Mouse (Mus musculus) inflammation-experienced regulatory T-cells, adult 6 months (primary cell): ENCODE results near the gene Olfr282. TPM values are rescaled to one million over a fixed set of nuclear protein-coding genes. Genes with fewer than 3 reads are reported as not detected.

Experiments
- ATAC-seq: one replicate; pipeline ENCODE4 v1.8.0; 2017
- polyA plus RNA-seq, 3 experiments: library from polyadenylated mRNA; unstranded; fragments of 100-300 nt; shearing (Covaris generic); gene quantifications; one replicate each; pipeline ENCODE4 v1.2.1; 2017

Olfr282 gene
- polyA plus RNA-seq, 3 experiments from 2014 or later = not detected

- no peak for ATAC-seq
Observed at GRCm38 (mm10) chr15:98476281-98476680, 45.3 kb downstream of the Olfr282 start.

GRCm38 (mm10) chr15:98479568-98480102 lies 48.6 kb downstream of the Olfr282 start:
- no peak for ATAC-seq

- ATAC-seq = no peak
Observed at GRCm38 (mm10) chr15:98482701-98483100, 51.7 kb downstream of the Olfr282 start, which contains the start of gene Lalba. Gene Lalba, minus strand, starts transcription at chr15:98482721.

DNA sequence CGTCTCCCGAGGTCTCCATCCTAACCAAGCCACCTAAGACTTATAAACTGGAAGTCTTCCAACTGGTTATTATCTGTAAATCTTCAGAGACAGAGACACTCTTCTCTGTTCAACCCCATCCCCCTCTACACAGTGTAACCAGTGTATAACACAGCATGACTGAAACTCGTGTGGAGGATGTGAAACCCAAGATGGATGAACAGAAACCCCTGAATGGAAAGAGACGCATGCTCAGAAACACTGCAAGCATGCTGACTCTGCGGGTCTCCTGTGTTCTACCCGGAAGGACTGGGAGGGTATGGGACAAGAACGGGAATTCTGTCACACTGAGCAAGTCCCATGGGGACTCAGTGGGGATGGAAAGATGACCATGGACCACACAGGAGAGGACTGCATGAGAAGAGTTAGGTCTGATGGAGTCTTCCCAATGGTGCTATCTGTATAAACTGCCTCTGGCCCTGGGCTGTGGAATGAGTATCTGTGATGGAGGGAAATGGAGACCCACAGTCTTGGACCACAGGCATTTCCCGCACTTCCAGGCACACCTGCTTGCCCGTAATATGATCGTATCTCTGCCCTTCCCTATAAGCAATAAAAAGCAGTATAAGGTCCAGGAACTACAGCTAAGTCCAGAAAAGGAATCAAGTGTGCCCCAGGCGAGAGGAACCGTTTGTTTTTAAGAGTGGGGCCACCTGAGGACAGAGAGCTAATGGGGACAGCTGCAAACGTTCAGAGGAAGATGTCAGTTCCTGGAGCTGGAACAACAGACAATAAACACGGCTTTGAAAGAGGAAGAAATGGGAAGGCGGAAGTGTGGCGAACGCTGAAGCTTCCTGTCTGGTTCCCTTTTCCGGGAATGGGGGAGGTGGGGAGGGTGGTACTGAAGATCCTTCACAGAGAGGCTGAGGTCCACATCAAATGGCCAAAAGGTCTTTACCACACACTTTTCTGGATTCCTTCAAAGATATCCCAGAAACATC lies 53.2 kb downstream of the Olfr282 start:
- no peak for ATAC-seq

DNA sequence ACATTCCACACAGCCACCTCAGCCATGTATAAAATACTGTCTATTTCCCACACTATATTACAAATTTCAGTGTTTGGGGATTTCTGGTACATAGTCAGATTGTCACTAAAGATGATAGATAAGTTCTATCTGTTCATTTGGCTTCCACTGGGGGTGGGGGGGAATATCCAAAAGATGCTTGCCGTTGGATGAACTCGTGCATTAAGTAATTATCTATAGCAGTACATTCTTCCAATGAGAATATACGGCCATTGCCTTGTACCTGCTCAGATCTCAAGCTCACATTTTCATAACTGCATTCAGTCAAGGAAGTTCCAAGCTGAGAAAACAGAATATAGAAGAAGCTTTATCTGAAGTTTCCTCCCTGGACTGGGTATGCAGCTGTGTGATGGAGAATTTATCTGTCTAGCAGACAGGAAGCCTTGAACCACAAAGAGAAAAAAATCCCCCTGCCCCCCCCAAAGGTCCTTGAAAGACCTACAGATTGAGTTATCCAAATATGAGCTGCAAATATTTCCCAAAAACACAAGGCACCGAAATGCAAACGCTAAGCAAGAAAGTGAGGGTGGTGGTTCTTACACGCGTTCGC lies 55.5 kb downstream of the Olfr282 start:
- no peak for ATAC-seq

Other genes starting within 250 kb of the Olfr282 start
- not detected for gene Olfr288, start 235.7 kb upstream of the Olfr282 start, polyA plus RNA-seq
- not detected for gene Gm44579, start 210.2 kb upstream of the Olfr282 start, polyA plus RNA-seq
- not detected for gene Olfr287, start 210.2 kb upstream of the Olfr282 start, polyA plus RNA-seq
- gene Olfr286, start 196.8 kb upstream of the Olfr282 start, polyA plus RNA-seq = not detected
- gene H1fnt, start 173.9 kb upstream of the Olfr282 start, polyA plus RNA-seq = not detected
- gene Zfp641, start 135.1 kb upstream of the Olfr282 start, polyA plus RNA-seq = not detected
- not detected for gene Olfr285, start 113.9 kb upstream of the Olfr282 start, polyA plus RNA-seq
- gene Olfr284, start 90.2 kb upstream of the Olfr282 start, polyA plus RNA-seq = not detected
- gene Olfr283, start 50.3 kb upstream of the Olfr282 start, polyA plus RNA-seq = not detected
- gene Olfr281, start 21.4 kb downstream of the Olfr282 start, polyA plus RNA-seq = not detected
- gene OR5BS1P, start 38.7 kb downstream of the Olfr282 start, polyA plus RNA-seq = not detected
- gene Lalba, start 51.5 kb downstream of the Olfr282 start, polyA plus RNA-seq = not detected
- gene Olfr279, start 61.2 kb downstream of the Olfr282 start, polyA plus RNA-seq = under 1 TPM in 2 of 3 experiments, not detected in 1; 0.06 to 0.07 TPM
- gene Kansl2, start 103.0 kb downstream of the Olfr282 start, polyA plus RNA-seq = 10 to 100 TPM; 29.4 to 33.1 (median 32.4) TPM
- gene Ccnt1, start 139.7 kb downstream of the Olfr282 start, polyA plus RNA-seq = 10 to 100 TPM; 69.3 to 99.2 (median 86.3) TPM
- not detected for gene 4930415O20Rik, start 139.8 kb downstream of the Olfr282 start, polyA plus RNA-seq
- gene Adcy6, start 178.9 kb downstream of the Olfr282 start, polyA plus RNA-seq = under 1 TPM in 2 of 3 experiments, not detected in 1; 0.28 to 0.44 TPM
- gene Cacnb3, start 199.6 kb downstream of the Olfr282 start, polyA plus RNA-seq = under 1 TPM in 2 of 3 experiments, not detected in 1; 0.30 to 0.38 TPM
- 10 to 100 TPM; 15.4 to 37.0 (median 37.0) TPM for gene Ddx23, start 231.7 kb downstream of the Olfr282 start, polyA plus RNA-seq
- gene Rnd1, start 246.2 kb downstream of the Olfr282 start, polyA plus RNA-seq = 1 to 10 TPM in 1 of 3 experiments, under 1 TPM in 2; 0.94 to 1.8 (median 0.99) TPM